Mouse (Mus musculus): ENCODE measurements at regions not wholly inside any gene's neighbourhood (a gene's known extent, or its start where the extent isn't known, plus 50 kb on each side); places are given as distances from the start of the nearest gene placed in this dataset.

DNA sequence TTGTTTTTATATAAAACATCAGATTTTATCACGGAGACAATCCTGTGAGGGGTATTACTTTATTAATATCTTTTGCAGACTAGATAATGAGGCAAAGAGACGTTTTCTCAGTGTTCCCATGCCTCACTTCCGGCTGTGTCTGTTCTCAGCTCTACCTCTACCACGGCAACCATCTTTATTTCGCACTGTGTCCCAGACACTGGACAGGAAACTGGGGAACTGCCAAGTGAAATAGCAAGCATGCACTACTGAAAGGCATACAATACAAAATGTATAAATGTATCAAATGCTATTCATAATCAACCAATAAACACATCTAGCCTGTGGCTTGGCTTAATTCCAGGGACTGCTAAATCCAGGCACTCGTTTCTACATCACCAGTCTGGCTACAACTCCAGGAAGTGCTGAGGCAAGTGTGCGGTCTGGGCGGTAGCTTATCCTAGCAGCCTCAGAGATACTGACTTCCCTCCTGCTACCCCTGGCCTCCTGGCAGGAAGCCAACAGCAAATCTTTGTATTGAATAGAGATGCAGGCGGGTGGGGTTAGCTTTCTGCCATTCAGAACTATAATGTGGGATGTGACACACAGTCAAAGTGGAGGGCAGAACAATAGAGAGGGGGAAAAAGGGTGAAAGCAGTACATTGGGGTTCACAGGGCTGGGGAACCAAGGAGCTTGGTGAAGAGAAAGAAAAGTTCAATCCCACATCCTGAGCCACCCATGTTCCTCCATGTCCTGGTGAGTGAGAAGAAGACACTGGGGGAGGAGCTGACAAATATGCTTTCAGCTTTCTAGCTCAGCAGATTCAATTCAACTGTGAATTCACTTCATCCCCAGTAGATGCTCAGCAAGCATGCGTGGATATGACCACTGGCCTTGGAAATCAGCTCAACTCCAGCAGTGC, 164.0 kb upstream of the F930015N05Rik start:
- no peak overlapping the region for H3K4me3 ChIP-seq (ENCODE audit: insufficient read depth in 1 of 2, low read depth in 1 of 2, low read length in 2 of 2, poor library complexity in 1 of 2, severe bottlenecking in 1 of 2)
- H3K27ac ChIP-seq (ENCODE audit: insufficient read depth, low read depth, low read length, poor library complexity, severe bottlenecking), result no peak overlapping the region
- H3K9ac ChIP-seq (ENCODE audit: insufficient read depth, low read depth, low read length, poor library complexity, severe bottlenecking), result no peak overlapping the region
- TF ChIP-seq CHD2 (IDR thresholded peaks at IDR 0.05; ENCODE audit: low read depth, low read length) (no peak), ZC3H11A (IDR thresholded peaks at IDR 0.05; ENCODE audit: borderline replicate concordance, low read depth, low read length) (no peak)
- no peaks in the 10 kb centered on the region for H3K4me1 ChIP-seq (ENCODE audit: control insufficient read depth in 2 of 2, insufficient read depth in 2 of 2, low read length in 2 of 2, poor library complexity in 1 of 2)
- DNase-seq (ENCODE audit: low read depth, low spot score), result peak; percentile 3
- no peaks in the 10 kb centered on the region for H3K9me3 ChIP-seq (ENCODE audit: control insufficient read depth, insufficient read depth, low read depth, low read length)
- in situ Hi-C loops (cut with MboI; ENCODE audit: low sequenced_read_pairs in 2 of 2, unreplicated experiment in 2 of 2), result no loop called here
- no peaks in the 10 kb centered on the region for H3K36me3 ChIP-seq (ENCODE audit: control insufficient read depth, insufficient read depth, low read length, poor library complexity, severe bottlenecking)

DNA sequence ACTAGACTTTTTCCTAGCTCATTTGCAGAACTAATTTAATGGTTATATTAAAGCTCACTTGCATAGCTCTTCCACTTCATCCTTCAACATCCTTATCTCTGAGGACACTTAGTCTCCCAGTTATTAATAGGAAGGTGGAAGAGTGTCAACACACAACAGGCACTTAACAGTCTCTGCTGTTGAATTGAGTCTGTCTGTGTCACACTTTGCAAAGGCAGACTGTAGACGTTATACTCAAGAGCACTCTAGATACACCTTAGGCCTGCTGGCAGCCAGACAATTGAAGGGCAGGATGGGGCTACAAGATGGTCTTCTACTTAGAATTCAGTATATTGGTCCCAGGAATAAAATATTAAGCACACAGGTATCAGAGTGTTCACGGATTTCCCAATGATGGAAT, 172.6 kb upstream of the F930015N05Rik start:
- TF ChIP-seq ZC3H11A (IDR thresholded peaks at IDR 0.05; ENCODE audit: borderline replicate concordance, low read depth, low read length), result no peak
- TF ChIP-seq CHD2 (IDR thresholded peaks at IDR 0.05; ENCODE audit: low read depth, low read length), result no peak
- no peak for TF ChIP-seq ZNF384 (IDR thresholded peaks at IDR 0.05; ENCODE audit: low read depth, low read length)
- TF ChIP-seq HCFC1 (IDR thresholded peaks at IDR 0.05; ENCODE audit: borderline replicate concordance, insufficient read depth, low read length), result no peak
- TF ChIP-seq MAFK (IDR thresholded peaks at IDR 0.05; ENCODE audit: insufficient read depth, low read depth, low read length), result no peak
- in situ Hi-C loops (cut with MboI; ENCODE audit: low sequenced_read_pairs in 2 of 2, unreplicated experiment in 2 of 2), result no loop called here

GRCm38 (mm10) chr11:64610724-64611123, 174.3 kb upstream of the F930015N05Rik start:
- Histone ChIP-seq H3K9ac (ENCODE audit: insufficient read depth, low read depth, low read length, poor library complexity, severe bottlenecking) (no peak overlapping the region), H3K36me3 (ENCODE audit: control insufficient read depth, insufficient read depth, low read length, poor library complexity, severe bottlenecking) (no peaks in the 10 kb centered on the region), H3K4me1 (ENCODE audit: control insufficient read depth in 2 of 2, insufficient read depth in 2 of 2, low read length in 2 of 2, poor library complexity in 1 of 2) (no peaks in the 10 kb centered on the region), H3K9me3 (ENCODE audit: control insufficient read depth, insufficient read depth, low read depth, low read length) (no peaks in the 10 kb centered on the region), H3K27ac (ENCODE audit: insufficient read depth, low read depth, low read length, poor library complexity, severe bottlenecking) (no peak overlapping the region), H3K4me3 (ENCODE audit: insufficient read depth in 1 of 2, low read depth in 1 of 2, low read length in 2 of 2, poor library complexity in 1 of 2, severe bottlenecking in 1 of 2) (no peak overlapping the region)
- DNase-seq (ENCODE audit: low read depth, low spot score), result no peak
- no peak for TF ChIP-seq HCFC1 (IDR thresholded peaks at IDR 0.05; ENCODE audit: borderline replicate concordance, insufficient read depth, low read length)
- no peak for TF ChIP-seq MAFK (IDR thresholded peaks at IDR 0.05; ENCODE audit: insufficient read depth, low read depth, low read length)
- in situ Hi-C loops (cut with MboI; ENCODE audit: low sequenced_read_pairs in 2 of 2, unreplicated experiment in 2 of 2), result no loop called here

More for the DNA sequence above, 172.6 kb upstream of the F930015N05Rik start:
- no peaks in the 10 kb centered on the region for H3K9me3 ChIP-seq (ENCODE audit: control insufficient read depth, insufficient read depth, low read depth, low read length)
- no peak overlapping the region for H3K4me3 ChIP-seq (ENCODE audit: insufficient read depth in 1 of 2, low read depth in 1 of 2, low read length in 2 of 2, poor library complexity in 1 of 2, severe bottlenecking in 1 of 2)
- H3K36me3 ChIP-seq (ENCODE audit: control insufficient read depth, insufficient read depth, low read length, poor library complexity, severe bottlenecking), result no peaks in the 10 kb centered on the region
- DNase-seq (ENCODE audit: low read depth, low spot score), result no peak
- H3K27ac ChIP-seq (ENCODE audit: insufficient read depth, low read depth, low read length, poor library complexity, severe bottlenecking), result no peak overlapping the region
- no peaks in the 10 kb centered on the region for H3K4me1 ChIP-seq (ENCODE audit: control insufficient read depth in 2 of 2, insufficient read depth in 2 of 2, low read length in 2 of 2, poor library complexity in 1 of 2)
- no peak overlapping the region for H3K9ac ChIP-seq (ENCODE audit: insufficient read depth, low read depth, low read length, poor library complexity, severe bottlenecking)

DNA sequence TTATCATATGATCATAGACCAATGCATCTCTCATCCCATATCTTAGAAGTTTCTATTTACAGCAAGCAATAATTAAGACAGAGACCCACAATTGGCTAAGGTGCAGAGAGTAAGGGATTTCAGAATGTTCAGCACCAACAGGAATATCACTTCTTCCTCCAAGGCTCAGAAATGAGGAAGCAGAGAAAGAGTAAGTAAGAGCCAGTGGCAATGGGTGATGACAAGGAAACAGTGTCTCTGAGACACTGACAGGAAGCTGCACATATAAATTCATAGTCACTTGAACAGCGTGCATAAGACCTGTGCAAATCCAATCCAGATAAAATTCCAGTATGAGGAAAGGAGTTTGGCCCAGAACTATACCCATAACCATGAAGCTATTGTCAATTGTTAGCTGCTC, 178.7 kb upstream of the F930015N05Rik start:
- Histone ChIP-seq H3K27ac (ENCODE audit: insufficient read depth, low read depth, low read length, poor library complexity, severe bottlenecking) (no peak overlapping the region), H3K9me3 (ENCODE audit: control insufficient read depth, insufficient read depth, low read depth, low read length) (no peaks in the 10 kb centered on the region), H3K9ac (ENCODE audit: insufficient read depth, low read depth, low read length, poor library complexity, severe bottlenecking) (no peak overlapping the region), H3K4me1 (ENCODE audit: control insufficient read depth in 2 of 2, insufficient read depth in 2 of 2, low read length in 2 of 2, poor library complexity in 1 of 2) (no peaks in the 10 kb centered on the region), H3K4me3 (ENCODE audit: insufficient read depth in 1 of 2, low read depth in 1 of 2, low read length in 2 of 2, poor library complexity in 1 of 2, severe bottlenecking in 1 of 2) (no peak overlapping the region), H3K36me3 (ENCODE audit: control insufficient read depth, insufficient read depth, low read length, poor library complexity, severe bottlenecking) (no peaks in the 10 kb centered on the region)
- DNase-seq (ENCODE audit: low read depth, low spot score), result no peak
- TF ChIP-seq ZNF384 (IDR thresholded peaks at IDR 0.05; ENCODE audit: low read depth, low read length), result no peak
- no peak for TF ChIP-seq HCFC1 (IDR thresholded peaks at IDR 0.05; ENCODE audit: borderline replicate concordance, insufficient read depth, low read length)
- TF ChIP-seq ZC3H11A (IDR thresholded peaks at IDR 0.05; ENCODE audit: borderline replicate concordance, low read depth, low read length), result no peak
- no peak for TF ChIP-seq CHD2 (IDR thresholded peaks at IDR 0.05; ENCODE audit: low read depth, low read length)
- no peak for TF ChIP-seq MAFK (IDR thresholded peaks at IDR 0.05; ENCODE audit: insufficient read depth, low read depth, low read length)
- in situ Hi-C loops (cut with MboI; ENCODE audit: low sequenced_read_pairs in 2 of 2, unreplicated experiment in 2 of 2), result no loop called here
